Mouse (Mus musculus): ENCODE data around the gene Elavl1.
A peak's percentile ranks its signal among the peaks of the same experiment; 100 is the strongest.

Gene Elavl1

GRCm38 (mm10) chr8:4319573-4319872 lies 5.7 kb downstream of the Elavl1 start:
- no peak for DNase-seq

DNA sequence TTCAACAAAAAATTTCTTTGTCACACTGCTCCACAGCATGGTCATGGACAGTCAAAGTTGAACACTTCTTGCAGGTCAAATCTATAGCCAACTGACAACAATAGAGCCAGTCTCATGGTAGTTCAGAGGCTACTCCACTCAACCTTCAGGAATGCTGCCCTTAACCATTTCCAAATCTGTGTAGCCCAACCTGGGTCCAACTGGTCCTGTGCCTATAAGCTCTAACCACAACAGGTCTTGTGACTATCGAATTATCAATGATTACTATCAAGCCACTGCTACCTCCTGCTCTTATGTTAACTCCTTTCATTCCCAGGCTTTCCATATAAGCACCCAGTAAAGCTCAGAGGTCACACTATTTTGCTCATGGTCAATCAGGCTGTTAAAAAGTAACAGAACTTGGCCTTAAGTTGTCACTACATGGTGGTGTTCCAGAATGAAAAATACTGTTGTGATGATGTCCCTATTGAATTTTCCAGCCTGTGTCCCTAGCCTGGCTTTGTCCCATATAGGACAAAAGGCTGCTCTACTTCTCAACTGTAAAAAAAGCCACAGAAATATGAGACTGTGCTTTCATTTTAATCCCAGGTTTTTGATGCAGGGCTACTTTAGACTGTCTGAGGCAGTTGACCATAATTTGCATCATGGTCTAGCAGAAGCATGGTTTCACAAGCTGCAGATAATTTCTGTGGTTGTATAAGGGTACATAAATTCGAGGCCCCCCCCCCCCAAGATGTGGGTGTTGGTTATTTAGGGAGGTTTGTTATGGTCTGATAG lies 6.2 kb downstream of the Elavl1 start:
- peak; percentile 58 for DNase-seq

DNA sequence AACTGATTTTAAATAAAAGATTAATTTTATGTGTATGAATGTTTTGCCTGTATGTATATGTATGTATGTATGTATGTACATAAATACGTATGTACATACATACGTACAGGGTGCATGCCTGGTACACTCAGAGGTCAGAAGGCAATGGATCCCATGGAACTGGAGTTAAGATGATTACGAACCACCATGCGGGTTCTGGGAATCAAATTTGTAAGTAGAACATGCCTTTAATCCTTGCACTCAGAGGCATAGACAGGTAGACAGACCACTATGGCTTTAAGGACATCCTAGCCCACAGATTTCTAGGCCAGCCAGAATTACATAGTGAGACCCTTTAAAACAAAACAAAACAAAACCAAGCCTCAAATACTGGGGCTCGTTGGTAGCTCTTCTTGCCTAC lies 7.1 kb downstream of the Elavl1 start:
- no peak for DNase-seq

GRCm38 (mm10) chr8:4314852-4315251 lies 10.4 kb downstream of the Elavl1 start:
- DNase-seq: no peak

DNA sequence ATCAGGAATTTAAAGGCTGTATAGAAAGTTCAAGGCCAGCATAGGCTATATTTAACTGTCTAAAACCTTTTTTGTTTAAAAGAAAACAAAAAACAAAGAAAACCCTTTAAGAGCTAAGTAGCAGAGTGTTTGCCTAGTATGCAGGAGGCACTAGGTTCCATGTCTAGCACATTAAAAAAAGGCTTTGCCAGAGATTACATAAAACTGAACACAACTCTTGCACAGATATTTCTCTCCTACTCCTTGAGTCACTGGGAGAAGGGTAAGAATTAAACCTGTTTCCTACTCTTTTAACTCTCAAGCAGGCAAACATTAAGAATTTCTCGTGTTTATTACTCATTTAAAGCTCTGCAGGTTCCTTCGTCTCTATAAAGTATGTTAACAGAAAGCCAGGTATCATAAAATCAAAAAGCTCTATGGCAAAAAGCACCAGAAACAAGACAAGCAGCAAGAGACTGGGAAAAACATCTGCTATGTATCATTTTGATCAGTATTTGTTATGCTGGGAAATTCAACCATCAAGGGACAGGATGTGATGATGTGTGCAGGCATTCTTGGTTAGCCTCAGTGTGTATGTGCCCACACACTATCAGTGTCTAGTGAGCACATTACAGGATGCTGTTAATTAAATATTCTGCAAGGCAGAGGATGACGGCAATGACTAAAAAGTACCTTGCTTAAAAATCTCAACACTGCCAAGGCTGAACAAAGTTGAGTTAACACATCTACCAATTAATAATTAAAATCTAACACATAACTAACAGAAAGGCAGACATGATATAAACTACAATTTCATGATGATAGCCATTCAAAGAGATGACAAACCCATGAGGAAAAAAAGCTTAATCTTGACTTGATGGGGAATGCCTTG lies 11.7 kb downstream of the Elavl1 start:
- no peak for DNase-seq

GRCm38 (mm10) chr8:4312104-4312503 lies 13.1 kb downstream of the Elavl1 start:
- DNase-seq: no peak

DNA sequence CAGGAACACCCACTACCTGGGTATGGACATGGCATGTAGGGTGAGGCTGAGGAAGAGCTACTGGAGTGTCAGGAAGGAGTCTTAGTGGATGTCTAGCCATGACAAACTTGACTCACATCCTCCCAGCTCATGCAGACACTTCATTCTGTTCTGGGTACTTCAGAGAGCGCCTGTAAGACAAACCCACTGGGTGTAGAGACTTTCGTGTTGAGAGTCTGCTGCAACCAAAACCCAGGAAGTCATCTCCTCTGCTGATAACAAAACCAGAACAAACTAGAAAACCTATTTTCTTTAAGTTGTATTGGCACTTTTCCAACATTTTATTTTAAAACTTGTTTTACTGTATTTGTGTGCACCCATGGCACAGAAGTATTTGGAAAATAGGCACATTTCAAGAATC lies 19.4 kb downstream of the Elavl1 start:
- DNase-seq: no peak

DNA sequence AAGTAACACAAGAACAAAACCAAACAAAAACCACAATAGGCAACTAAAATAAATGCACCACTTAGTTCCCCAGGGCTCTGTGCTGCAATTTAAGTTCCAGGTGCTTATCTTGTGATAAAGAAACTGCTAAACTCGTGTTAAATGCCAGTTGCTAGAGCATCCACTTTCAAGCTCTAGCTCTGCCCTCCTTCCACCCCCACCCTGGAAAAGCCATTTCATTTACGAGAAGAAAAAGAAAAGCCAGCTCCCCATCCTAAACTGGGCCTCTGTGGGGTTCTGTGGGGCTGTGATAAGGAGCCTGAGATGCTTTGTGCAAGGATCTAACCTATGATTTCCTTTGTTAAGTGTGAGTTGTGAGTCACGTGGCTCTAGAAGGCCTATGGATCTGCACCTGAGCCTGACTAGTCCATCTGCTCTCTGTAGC lies 21.1 kb downstream of the Elavl1 start:
- no peak for DNase-seq

DNA sequence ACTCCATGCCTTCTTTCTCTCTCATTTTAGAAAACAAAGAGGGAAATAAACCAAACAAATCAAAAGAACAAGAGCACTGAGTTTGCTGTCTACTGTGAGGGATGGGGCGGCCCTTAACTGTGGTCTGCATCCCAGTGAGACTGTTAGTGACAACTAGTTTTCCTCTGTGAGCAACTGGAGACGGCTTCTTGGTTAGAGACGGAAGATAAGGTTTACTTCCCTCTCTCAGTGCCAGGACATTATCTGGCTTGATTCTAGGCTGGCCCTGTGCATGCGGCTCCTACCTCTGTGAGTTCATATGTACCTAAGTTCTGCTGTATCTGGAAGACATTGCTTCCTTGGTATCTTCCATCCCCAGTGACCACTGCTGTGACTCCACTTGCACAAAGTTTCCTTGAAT lies 27.4 kb downstream of the Elavl1 start:
- no peak for DNase-seq

DNA sequence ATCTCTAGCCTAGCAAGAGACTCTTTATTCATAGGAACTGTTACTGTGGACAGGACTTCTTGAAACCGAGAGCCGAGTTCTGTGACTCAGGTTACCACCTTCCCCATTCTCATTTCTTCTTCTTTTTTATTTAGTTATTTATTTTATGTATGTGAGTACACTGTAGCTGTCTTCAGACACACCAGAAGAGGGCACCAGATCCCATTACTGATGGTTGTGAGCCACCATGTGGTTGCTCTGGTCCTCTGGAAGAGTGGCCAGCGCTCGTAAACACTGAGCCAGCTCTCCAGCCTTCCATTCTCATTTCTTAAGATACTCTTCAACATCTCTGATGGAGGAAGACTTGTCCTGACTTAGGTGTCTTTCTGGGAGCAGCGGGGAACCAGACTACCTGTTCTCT lies 32.5 kb downstream of the Elavl1 start:
- DNase-seq: no peak

- no peak for DNase-seq
Measured at GRCm38 (mm10) chr8:4276111-4276465, 49.1 kb downstream of the Elavl1 start.

DNA sequence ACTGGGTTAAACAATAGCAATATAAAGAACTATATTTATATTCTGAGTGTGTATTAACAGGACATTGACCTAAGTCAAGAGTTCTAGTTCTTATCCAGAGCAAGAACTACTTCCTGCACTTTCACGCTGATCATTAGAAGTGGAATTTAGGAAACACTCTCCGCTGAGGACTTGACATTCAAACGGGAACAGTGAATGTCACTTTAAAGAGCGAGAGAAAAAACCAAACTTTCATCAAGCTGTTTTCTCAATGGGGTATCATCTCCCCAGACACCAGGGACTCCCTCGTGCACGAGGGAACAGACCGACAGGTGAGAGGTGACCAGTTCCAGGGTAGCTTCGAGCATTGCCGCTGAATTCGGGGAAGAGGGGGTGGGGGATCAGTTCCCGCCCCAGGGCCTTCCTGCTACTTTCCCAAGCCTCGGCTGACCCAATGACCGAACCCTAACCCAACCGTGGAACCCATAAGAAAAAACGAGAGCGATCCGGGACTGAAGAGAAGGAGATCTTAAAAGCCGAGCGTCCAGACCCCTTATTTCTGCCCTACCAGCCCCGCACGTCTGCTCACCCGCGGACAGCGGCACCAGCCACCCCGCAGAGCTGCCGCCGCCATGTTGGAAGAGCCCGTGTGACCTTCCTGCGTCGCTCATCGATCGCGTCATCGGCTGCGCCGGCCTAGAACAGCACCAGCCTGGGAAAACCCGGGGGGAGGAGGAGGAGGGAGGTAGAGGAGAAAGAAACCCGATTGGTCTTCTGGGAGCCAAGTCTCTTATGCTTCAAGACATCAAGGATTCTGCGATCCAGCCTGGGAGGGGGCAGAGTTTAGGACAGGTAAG lies 49.7 kb downstream of the Elavl1 start, which contains the start of gene Timm44:
Gene Timm44 (minus strand): TSS at position 639 of the 836 bp plus-strand sequence.
- peak; percentile 93 for DNase-seq

- no peak for DNase-seq
Measured at GRCm38 (mm10) chr8:4269609-4270008, 55.6 kb downstream of the Elavl1 start.

GRCm38 (mm10) chr8:4267627-4268026 lies 57.6 kb downstream of the Elavl1 start:
- DNase-seq: no peak

DNA sequence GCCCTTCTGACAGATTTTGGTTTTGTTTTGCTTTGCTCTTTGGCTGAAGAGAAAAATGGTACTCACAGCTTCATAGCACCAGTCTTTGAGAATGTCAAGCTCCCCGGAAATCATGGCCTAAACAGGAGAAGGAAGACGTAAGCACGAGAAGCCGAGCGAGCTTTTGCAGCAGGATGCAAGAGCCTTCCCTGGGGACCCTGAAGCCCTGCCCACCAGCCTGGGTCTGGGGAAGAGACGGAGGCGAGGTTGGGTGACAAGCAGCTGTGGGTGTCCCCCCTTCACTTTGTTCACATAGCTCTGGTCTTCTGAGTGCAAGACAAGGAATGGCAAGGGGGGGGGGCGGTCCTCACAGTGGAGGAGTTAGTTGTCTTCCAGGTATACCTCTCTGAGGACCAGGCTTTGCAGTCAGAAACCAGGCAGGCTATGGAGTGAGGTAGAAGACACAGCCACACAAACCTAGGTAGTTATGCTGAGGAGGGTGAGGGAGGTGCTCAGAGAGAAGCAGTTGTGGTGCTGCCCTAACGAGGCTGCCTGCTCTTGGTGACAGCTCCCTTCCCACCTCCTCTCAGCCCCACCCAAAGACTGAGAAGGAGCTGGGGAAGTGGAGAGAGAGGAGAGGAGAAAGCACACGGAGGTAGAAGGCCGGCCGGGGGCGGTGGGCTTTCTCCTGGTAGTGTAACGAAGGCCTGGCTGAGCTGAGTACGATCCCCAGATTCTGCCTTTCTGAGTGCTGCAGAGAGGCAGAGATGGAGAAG lies 59.9 kb downstream of the Elavl1 start:
- no peak for DNase-seq

DNA sequence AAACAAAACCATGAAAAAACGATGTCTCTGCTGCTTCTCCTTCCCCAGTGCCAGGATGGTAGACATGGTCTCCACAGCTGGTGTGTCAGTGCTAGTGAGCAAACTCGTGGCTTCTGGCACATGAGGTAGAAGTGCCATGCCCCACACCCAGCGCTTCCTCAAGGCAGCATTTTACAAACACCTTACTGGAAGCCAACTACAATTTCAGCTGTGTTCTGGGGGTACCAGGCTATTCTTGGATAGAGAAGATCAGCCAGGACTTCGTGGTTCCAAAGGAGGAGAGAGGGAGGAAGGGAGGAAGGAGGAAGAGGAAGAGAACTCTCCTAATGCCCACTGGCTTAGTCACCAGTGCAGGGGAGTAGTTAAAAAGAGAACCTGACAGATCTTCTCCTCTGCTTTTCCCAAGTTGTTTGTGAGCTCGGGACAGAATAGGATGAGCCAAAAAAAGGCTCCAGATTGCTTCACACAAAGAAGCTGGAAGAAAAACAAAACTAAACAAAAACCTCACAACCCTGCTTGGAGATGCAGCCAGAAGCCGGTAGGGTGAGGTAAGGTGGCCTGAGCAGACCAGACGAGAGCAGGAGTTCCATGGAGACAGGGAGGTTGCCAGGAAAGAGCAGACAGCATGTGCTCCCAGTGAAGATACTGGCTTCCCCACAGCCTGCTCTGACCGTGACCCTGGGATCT lies 62.0 kb downstream of the Elavl1 start:
- DNase-seq: no peak

GRCm38 (mm10) chr8:4259805-4260170 lies 65.4 kb downstream of the Elavl1 start:
- no peak for DNase-seq

- peak; percentile 93 for DNase-seq
Measured at GRCm38 (mm10) chr8:4259125-4259804, 65.9 kb downstream of the Elavl1 start, which contains the start of gene Ctxn1. Ctxn1 (minus strand) TSS chr8:4259274.

GRCm38 (mm10) chr8:4258678-4259077 lies 66.5 kb downstream of the Elavl1 start:
- DNase-seq: peak; percentile 43

- peak; percentile 54 for DNase-seq
Measured at GRCm38 (mm10) chr8:4258233-4258632, 67.0 kb downstream of the Elavl1 start.

- DNase-seq: no peak
Measured at GRCm38 (mm10) chr8:4257350-4257749, 67.9 kb downstream of the Elavl1 start.

Data from kidney, adult 11 months (tissue).